10 mouse cellular contexts compared by ENCODE assay signal in the genomic region with DNA sequence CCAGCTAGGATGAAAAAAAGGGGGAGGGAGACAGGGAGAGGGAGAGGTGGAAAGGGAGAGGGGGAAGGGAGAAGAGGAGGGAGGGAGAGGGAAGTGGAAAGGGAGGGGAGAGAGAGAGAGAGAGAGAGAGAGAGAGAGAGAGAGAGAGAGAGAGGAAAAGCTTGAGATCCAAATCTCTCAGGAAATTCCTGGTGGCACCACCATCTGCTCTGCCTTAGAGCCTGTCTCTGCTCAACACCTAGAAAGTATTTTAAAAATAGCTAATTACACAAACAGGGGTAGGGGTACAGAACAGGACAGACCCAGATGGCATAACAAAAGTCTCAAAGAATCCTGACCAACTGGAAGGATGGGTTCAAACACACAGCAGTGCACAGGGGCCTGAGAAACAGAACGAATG. TPM values are rescaled to one million over a fixed set of nuclear protein-coding genes. Genes with fewer than 3 reads are reported as not detected.
"Had no signal": no experiment of that assay in that cellular context is flagged by ENCODE, and none has a peak within 500 bp of the region (broad histone marks: within the 10 kb centered on the region; RNA-seq: fewer than 3 reads in every experiment).

No protein-coding gene starts in this region.

- H3K4me3 ChIP-seq: midbrain, embryonic 10.5 days; midbrain, embryonic 12.5 days; myocyte; neural tube, embryonic 13.5 days; neural tube, embryonic 15.5 days had no signal

- H3K27me3 ChIP-seq: neural tube, embryonic 13.5 days; neural tube, embryonic 15.5 days had no signal

- DNase-seq: lung, postnatal 4 days; spleen, adult 18-20 months; thymus, adult 18-20 months had no signal

- H3K4me2 ChIP-seq: lung, embryonic 14.5 days; midbrain, embryonic 12.5 days; neural tube, embryonic 13.5 days; neural tube, embryonic 15.5 days had no signal

- H3K9me3 ChIP-seq: midbrain, embryonic 10.5 days; midbrain, embryonic 12.5 days; neural tube, embryonic 13.5 days; neural tube, embryonic 15.5 days had no signal

- H3K4me1 ChIP-seq: midbrain, embryonic 10.5 days; midbrain, embryonic 12.5 days; neural tube, embryonic 13.5 days; neural tube, embryonic 15.5 days had no signal

- H3K9ac ChIP-seq: lung, embryonic 14.5 days; midbrain, embryonic 12.5 days; neural tube, embryonic 13.5 days; neural tube, embryonic 15.5 days had no signal

- H3K36me3 ChIP-seq: midbrain, embryonic 10.5 days; midbrain, embryonic 12.5 days; neural tube, embryonic 13.5 days; neural tube, embryonic 15.5 days had no signal

- H3K27ac ChIP-seq: midbrain, embryonic 10.5 days; midbrain, embryonic 12.5 days; neural tube, embryonic 13.5 days; neural tube, embryonic 15.5 days had no signal

RNA-seq across cellular contexts. Expression of gene Prom2, which starts 9.2 kb away (rescaled TPM):
- polyA plus RNA-seq: midbrain, embryonic 14.5 days; myocyte; neural tube, embryonic 13.5 days had no signal
